Mouse (Mus musculus): ENCODE results near the gene Arhgap1. TPM values are rescaled to one million over a fixed set of nuclear protein-coding genes. Genes with fewer than 3 reads are reported as not detected.
"Not testable (repeated sequence)": the region's sequence is repeated elsewhere in the genome, so short reads cannot be mapped to it uniquely, and the experiment has no call there.

Arhgap1 gene
- polyA plus RNA-seq (2015; fragmentation: Nextera tagmentation; extraction: Ambion mirVana): 122 and 129 TPM in 2 replicates

DNA sequence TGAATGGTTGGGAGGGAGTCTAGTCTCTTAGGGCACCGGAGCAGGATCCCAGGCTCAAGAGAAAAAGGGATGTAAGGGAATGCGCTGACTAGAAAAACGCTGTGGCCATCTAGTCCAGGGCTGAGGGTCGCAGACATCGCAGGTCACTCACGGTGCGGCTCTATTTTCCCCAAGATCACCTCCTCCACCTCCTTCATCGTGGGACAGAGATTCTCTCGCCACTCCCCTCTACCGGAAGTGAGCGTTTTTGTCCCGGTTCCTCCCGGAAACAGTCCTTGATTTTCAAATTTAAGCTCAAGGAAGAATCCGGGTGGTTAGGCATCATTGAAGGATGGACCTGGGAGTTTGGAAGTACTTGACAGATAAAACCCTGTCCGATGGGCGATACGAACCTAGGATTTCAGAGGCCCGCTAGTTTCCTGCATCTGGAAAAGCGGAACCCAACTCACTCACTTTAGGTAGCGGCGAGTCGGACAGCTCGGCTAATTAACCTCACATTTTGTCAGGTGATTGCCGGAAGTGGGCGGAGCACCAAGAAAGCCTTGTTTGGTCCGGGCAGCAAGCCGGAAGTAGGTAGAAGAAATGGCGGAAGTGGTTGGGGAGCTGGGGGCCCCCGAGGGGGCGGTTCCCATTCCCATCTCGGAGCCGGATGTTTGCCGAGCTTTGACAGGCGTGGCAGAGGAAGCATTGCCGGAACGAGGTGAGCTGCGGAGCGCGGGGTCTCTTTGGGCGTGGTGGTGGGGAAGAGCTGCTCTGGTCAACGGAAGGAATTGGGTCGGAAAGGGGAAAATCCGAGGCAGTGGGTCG, at the start of gene Arhgap1, which contains the start of gene Zfp408:
Gene Arhgap1 (plus strand): TSS at position 308 of the 807 bp plus-strand sequence.
Gene Zfp408 (minus strand): TSS at position 239 of the 807 bp plus-strand sequence.
- WGBS: under 1% methylated on average over 44 of the region's 44 CpGs
- peak within 1 kb of the TSS; percentile 89 for H3K9ac ChIP-seq
- no peaks in the 10 kb centered on the region for H3K27me3 ChIP-seq
- ATAC-seq (ENCODE audit: insufficient number of reproducible peaks, low FRiP score, low TSS enrichment, low read depth): peak; percentile 92
- peak within 1 kb of the TSS; percentile 74 for H3K4me3 ChIP-seq (replicated peaks)
- H3K4me1 ChIP-seq: peaks cover 28% of the 10 kb centered on the region
- H3K4me2 ChIP-seq (replicated peaks): peak within 1 kb of the TSS; percentile 94
- H3K9me3 ChIP-seq (replicated peaks): no peaks in the 10 kb centered on the region
- H3K36me3 ChIP-seq: peaks cover 47% of the 10 kb centered on the region
- H3K27ac ChIP-seq (replicated peaks): peak within 1 kb of the TSS; percentile 96

- Histone ChIP-seq H3K4me3 (replicated peaks) (no peak overlapping the region), H3K4me2 (replicated peaks) (no peak overlapping the region)
- no peak for ATAC-seq (ENCODE audit: insufficient number of reproducible peaks, low FRiP score, low TSS enrichment, low read depth)
Measured at GRCm38 (mm10) chr2:91600475-91600874, 49.2 kb upstream of the Arhgap1 start.

GRCm38 (mm10) chr2:91602389-91602788, 47.3 kb upstream of the Arhgap1 start:
- Histone ChIP-seq H3K4me1 (no peaks in the 10 kb centered on the region), H3K27ac (replicated peaks) (no peak overlapping the region), H3K36me3 (peaks cover 74% of the 10 kb centered on the region), H3K4me2 (replicated peaks) (no peak overlapping the region), H3K27me3 (no peaks in the 10 kb centered on the region), H3K4me3 (replicated peaks) (no peak overlapping the region), H3K9me3 (replicated peaks) (no peaks in the 10 kb centered on the region), H3K9ac (no peak overlapping the region)
- WGBS: 91% methylated on average over 4 of the region's 4 CpGs
- no peak for ATAC-seq (ENCODE audit: insufficient number of reproducible peaks, low FRiP score, low TSS enrichment, low read depth)

More at GRCm38 (mm10) chr2:91600475-91600874, 49.2 kb upstream of the Arhgap1 start:
- no peaks in the 10 kb centered on the region for H3K9me3 ChIP-seq (replicated peaks)
- H3K27ac ChIP-seq (replicated peaks): no peak overlapping the region
- H3K9ac ChIP-seq: no peak overlapping the region
- no peaks in the 10 kb centered on the region for H3K27me3 ChIP-seq
- H3K36me3 ChIP-seq: peaks cover 77% of the 10 kb centered on the region
- WGBS: 93% methylated on average over 4 of the region's 4 CpGs
- no peaks in the 10 kb centered on the region for H3K4me1 ChIP-seq

- H3K27ac ChIP-seq (replicated peaks); H3K4me1 ChIP-seq; H3K4me2 ChIP-seq (replicated peaks); ATAC-seq (ENCODE audit: insufficient number of reproducible peaks, low FRiP score, low TSS enrichment, low read depth); H3K4me3 ChIP-seq (replicated peaks); H3K27me3 ChIP-seq; H3K9ac ChIP-seq; H3K9me3 ChIP-seq (replicated peaks): not testable (repeated sequence)
- peaks cover 61% of the 10 kb centered on the region for H3K36me3 ChIP-seq
Measured at GRCm38 (mm10) chr2:91609370-91609769, 40.3 kb upstream of the Arhgap1 start.

- WGBS: 89% methylated on average over 5 of the region's 5 CpGs
- no peak overlapping the region for H3K4me3 ChIP-seq (replicated peaks)
- peaks cover 58% of the 10 kb centered on the region for H3K36me3 ChIP-seq
Measured at GRCm38 (mm10) chr2:91622356-91622755, 27.3 kb upstream of the Arhgap1 start.

GRCm38 (mm10) chr2:91623366-91623765, 26.3 kb upstream of the Arhgap1 start:
- H3K9ac ChIP-seq; H3K27ac ChIP-seq (replicated peaks); H3K4me1 ChIP-seq; H3K4me2 ChIP-seq (replicated peaks); H3K9me3 ChIP-seq (replicated peaks); H3K4me3 ChIP-seq (replicated peaks); H3K27me3 ChIP-seq; ATAC-seq (ENCODE audit: insufficient number of reproducible peaks, low FRiP score, low TSS enrichment, low read depth): not testable (repeated sequence)
- H3K36me3 ChIP-seq: peaks cover 47% of the 10 kb centered on the region
- 89% methylated on average over 7 of the region's 7 CpGs for WGBS

More at GRCm38 (mm10) chr2:91622356-91622755, 27.3 kb upstream of the Arhgap1 start:
- H3K9me3 ChIP-seq (replicated peaks): no peaks in the 10 kb centered on the region
- no peak overlapping the region for H3K27ac ChIP-seq (replicated peaks)
- H3K4me2 ChIP-seq (replicated peaks): no peak overlapping the region
- ATAC-seq (ENCODE audit: insufficient number of reproducible peaks, low FRiP score, low TSS enrichment, low read depth): no peak
- no peak overlapping the region for H3K9ac ChIP-seq
- no peaks in the 10 kb centered on the region for H3K27me3 ChIP-seq
- H3K4me1 ChIP-seq: no peaks in the 10 kb centered on the region

GRCm38 (mm10) chr2:91627486-91627885, 22.2 kb upstream of the Arhgap1 start:
- H3K27ac ChIP-seq (replicated peaks): no peak overlapping the region
- H3K4me1 ChIP-seq: no peaks in the 10 kb centered on the region
- H3K9ac ChIP-seq: no peak overlapping the region
- H3K9me3 ChIP-seq (replicated peaks): no peaks in the 10 kb centered on the region
- ATAC-seq (ENCODE audit: insufficient number of reproducible peaks, low FRiP score, low TSS enrichment, low read depth): no peak
- peaks cover 8% of the 10 kb centered on the region for H3K36me3 ChIP-seq
- no peak overlapping the region for H3K4me2 ChIP-seq (replicated peaks)
- WGBS: 86% methylated on average over 5 of the region's 5 CpGs
- H3K4me3 ChIP-seq (replicated peaks): no peak overlapping the region
- no peaks in the 10 kb centered on the region for H3K27me3 ChIP-seq

GRCm38 (mm10) chr2:91628171-91628570, 21.5 kb upstream of the Arhgap1 start:
- Histone ChIP-seq H3K4me1 (no peaks in the 10 kb centered on the region), H3K4me3 (replicated peaks) (no peak overlapping the region), H3K9me3 (replicated peaks) (no peaks in the 10 kb centered on the region), H3K9ac (no peak overlapping the region), H3K4me2 (replicated peaks) (no peak overlapping the region), H3K27ac (replicated peaks) (no peak overlapping the region), H3K27me3 (no peaks in the 10 kb centered on the region), H3K36me3 (peaks cover 7% of the 10 kb centered on the region)
- ATAC-seq (ENCODE audit: insufficient number of reproducible peaks, low FRiP score, low TSS enrichment, low read depth): no peak
- 91% methylated on average over 8 of the region's 8 CpGs for whole genome bisulfite sequencing

- 83% methylated on average over 18 of the region's 18 CpGs for WGBS
- no peak for ATAC-seq (ENCODE audit: insufficient number of reproducible peaks, low FRiP score, low TSS enrichment, low read depth)
Measured at GRCm38 (mm10) chr2:91629682-91630081, 20.0 kb upstream of the Arhgap1 start.

GRCm38 (mm10) chr2:91630384-91630783, 19.3 kb upstream of the Arhgap1 start:
- no peak overlapping the region for H3K4me3 ChIP-seq (replicated peaks)
- 92% methylated on average over 12 of the region's 12 CpGs for whole genome bisulfite sequencing

More at GRCm38 (mm10) chr2:91629682-91630081, 20.0 kb upstream of the Arhgap1 start:
- Histone ChIP-seq H3K27ac (replicated peaks) (no peak overlapping the region), H3K9ac (no peak overlapping the region), H3K4me1 (no peaks in the 10 kb centered on the region), H3K9me3 (replicated peaks) (no peaks in the 10 kb centered on the region), H3K27me3 (no peaks in the 10 kb centered on the region), H3K4me2 (replicated peaks) (no peak overlapping the region), H3K4me3 (replicated peaks) (no peak overlapping the region), H3K36me3 (no peaks in the 10 kb centered on the region)

GRCm38 (mm10) chr2:91631826-91632225, 17.8 kb upstream of the Arhgap1 start:
- H3K27ac ChIP-seq (replicated peaks): no peak overlapping the region
- H3K36me3 ChIP-seq: no peaks in the 10 kb centered on the region
- 75% methylated on average over 5 of the region's 5 CpGs for WGBS
- H3K27me3 ChIP-seq: no peaks in the 10 kb centered on the region
- H3K4me1 ChIP-seq: no peaks in the 10 kb centered on the region
- no peak overlapping the region for H3K4me3 ChIP-seq (replicated peaks)
- H3K9ac ChIP-seq: no peak overlapping the region
- no peak overlapping the region for H3K4me2 ChIP-seq (replicated peaks)
- H3K9me3 ChIP-seq (replicated peaks): no peaks in the 10 kb centered on the region
- no peak for ATAC-seq (ENCODE audit: insufficient number of reproducible peaks, low FRiP score, low TSS enrichment, low read depth)

More at GRCm38 (mm10) chr2:91630384-91630783, 19.3 kb upstream of the Arhgap1 start:
- no peaks in the 10 kb centered on the region for H3K27me3 ChIP-seq
- ATAC-seq (ENCODE audit: insufficient number of reproducible peaks, low FRiP score, low TSS enrichment, low read depth): no peak
- H3K27ac ChIP-seq (replicated peaks): no peak overlapping the region
- H3K4me2 ChIP-seq (replicated peaks): no peak overlapping the region
- H3K36me3 ChIP-seq: no peaks in the 10 kb centered on the region
- no peaks in the 10 kb centered on the region for H3K4me1 ChIP-seq
- H3K9ac ChIP-seq: no peak overlapping the region
- H3K9me3 ChIP-seq (replicated peaks): no peaks in the 10 kb centered on the region

All from embryonic facial prominence, embryonic 15.5 days (tissue).